ENCODE assay signal across 19 mouse cellular contexts in the genomic region with DNA sequence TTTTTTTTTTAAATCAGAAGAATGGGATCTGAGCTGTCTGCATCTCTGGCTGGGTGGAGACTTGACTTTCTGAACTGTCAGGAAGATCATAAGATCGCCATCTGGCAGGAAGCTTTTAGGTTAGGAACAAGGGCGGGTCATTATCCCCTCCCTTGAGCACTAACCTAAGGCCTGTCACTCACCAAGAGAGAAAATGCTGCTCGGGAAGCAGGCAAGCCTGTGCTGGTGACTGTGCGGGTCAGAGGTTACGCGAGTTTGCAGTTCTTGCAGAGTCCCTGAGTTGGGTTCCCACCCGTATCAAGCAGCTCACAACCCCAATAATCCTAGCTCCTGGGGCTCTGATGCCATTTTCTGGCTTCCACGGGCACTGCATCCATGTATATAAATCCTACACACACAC. TPM values are rescaled to one million over a fixed set of nuclear protein-coding genes. Genes with fewer than 3 reads are reported as not detected.
"Had no signal": no experiment of that assay in that cellular context is flagged by ENCODE, and none has a peak within 500 bp of the region (broad histone marks: within the 10 kb centered on the region; RNA-seq: fewer than 3 reads in every experiment).

No protein-coding gene starts in this region.

- H3K4me2 ChIP-seq: liver, embryonic 11.5 days; liver, embryonic 15.5 days; midbrain, embryonic 13.5 days had no signal

- H3K4me1 ChIP-seq: liver, embryonic 15.5 days; midbrain, embryonic 13.5 days had no signal

- DNase-seq: kidney, postnatal 10 days; lung, adult 2 months; lung, postnatal 36 days; right cerebral cortex, postnatal 14 days had no signal

- H3K27ac ChIP-seq: left cerebral cortex, adult 2 months; limb, embryonic 10.5 days; liver, embryonic 15.5 days; midbrain, embryonic 13.5 days; stomach, postnatal 0 days had no signal

- H3K36me3 ChIP-seq: limb, embryonic 10.5 days; liver, embryonic 15.5 days; midbrain, embryonic 13.5 days had no signal

- H3K9ac ChIP-seq: liver, embryonic 15.5 days; midbrain, embryonic 13.5 days had no signal

- H3K9me3 ChIP-seq: limb, embryonic 10.5 days; liver, embryonic 15.5 days; midbrain, embryonic 13.5 days had no signal

- ATAC-seq: lung, postnatal 0 days; midbrain, embryonic 13.5 days had no signal

- H3K27me3 ChIP-seq: liver, embryonic 15.5 days; midbrain, embryonic 13.5 days had no signal

- H3K4me3 ChIP-seq: left cerebral cortex, adult 2 months; limb, embryonic 10.5 days; liver, embryonic 15.5 days; midbrain, embryonic 13.5 days had no signal

RNA-seq across cellular contexts. Expression of a gene that starts 5.1 kb away (rescaled TPM):
- total RNA-seq: layer of hippocampus, postnatal 25 days; left cerebral cortex, adult 2 months; left cerebral cortex, postnatal 14 days; megakaryocyte progenitor cell, adult 5-6 weeks; midbrain, postnatal 0 days had no signal
- polyA plus RNA-seq: kidney, embryonic 14.5 days; large intestine, adult 2 months; limb, embryonic 10.5 days; limb, embryonic 14.5 days; liver, embryonic 11.5 days; liver, embryonic 15.5 days; lung, adult 2 months; lung, postnatal 0 days; midbrain, embryonic 13.5 days; midbrain, postnatal 0 days; neural tube, embryonic 14.5 days; stomach, postnatal 0 days had no signal

RNA-seq across cellular contexts. Expression of a gene that starts 5.4 kb away (rescaled TPM):
- total RNA-seq: megakaryocyte progenitor cell, adult 5-6 weeks had no signal
- polyA plus RNA-seq: lung, postnatal 0 days had no signal

RNA-seq across cellular contexts. Expression of a gene that starts 9.1 kb away (rescaled TPM):
- total RNA-seq: layer of hippocampus, postnatal 25 days; left cerebral cortex, adult 2 months; left cerebral cortex, postnatal 14 days; megakaryocyte progenitor cell, adult 5-6 weeks; midbrain, postnatal 0 days had no signal
- polyA plus RNA-seq: limb, embryonic 10.5 days; liver, embryonic 11.5 days; liver, embryonic 15.5 days; lung, postnatal 0 days; midbrain, embryonic 13.5 days; midbrain, postnatal 0 days; neural tube, embryonic 14.5 days; stomach, postnatal 0 days had no signal
